Mouse (Mus musculus): ENCODE results near the gene Btrc.
"Not testable (repeated sequence)": the region's sequence is repeated elsewhere in the genome, so short reads cannot be mapped to it uniquely, and the experiment has no call there.

The Btrc gene

DNA sequence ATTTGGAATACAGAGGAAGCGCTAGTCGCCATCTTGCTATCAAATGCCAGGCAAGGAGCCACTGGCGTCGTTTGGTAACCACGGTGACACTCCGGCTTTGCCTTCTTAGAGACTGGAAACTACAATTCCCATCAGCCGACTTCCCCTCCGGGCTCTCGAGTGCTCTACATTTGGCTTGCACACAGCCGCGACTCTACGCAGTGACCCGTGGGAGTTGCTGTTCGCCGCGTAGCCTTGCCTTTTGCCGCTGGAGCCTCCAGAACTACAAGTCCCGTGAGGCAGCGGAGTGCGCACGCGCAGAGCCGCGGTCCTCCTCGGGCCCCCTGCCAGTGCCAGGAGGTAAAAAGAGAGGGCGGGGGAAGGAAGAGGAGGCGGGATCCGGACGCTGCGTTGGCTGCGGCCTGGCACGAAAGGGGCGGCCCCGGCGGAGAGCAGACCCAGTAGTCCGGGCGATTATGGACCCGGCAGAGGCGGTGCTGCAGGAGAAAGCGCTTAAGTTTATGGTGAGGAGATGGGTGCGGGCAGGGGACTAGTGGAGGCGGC, at the start of gene Btrc:
Btrc (plus strand) TSS at position 351 of the 543 bp plus-strand sequence.
- DNase-seq (ENCODE audit: low read depth, low spot score) = peak; percentile 99

DNA sequence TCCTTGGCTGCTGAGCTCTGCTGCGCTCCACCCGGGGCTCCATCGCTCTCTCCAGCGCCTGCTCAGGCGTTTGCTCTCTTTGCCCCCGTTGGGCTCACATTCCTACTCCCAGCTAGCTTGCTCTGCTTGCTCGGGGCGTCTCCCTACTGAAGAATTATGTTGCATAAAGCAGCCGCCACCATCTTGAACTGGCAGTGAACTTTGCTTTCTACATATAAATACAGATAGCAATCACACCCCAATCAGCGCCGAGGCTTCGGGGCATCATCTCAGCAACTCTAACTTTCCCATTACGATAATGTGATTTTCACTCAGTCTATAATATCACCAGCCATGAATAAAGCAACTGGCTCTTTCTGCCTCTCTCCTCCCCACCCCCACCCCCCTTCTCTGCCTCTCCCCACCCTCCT, 46.1 kb upstream of the Btrc start:
- no peak for DNase-seq (ENCODE audit: low read depth, low spot score)

DNA sequence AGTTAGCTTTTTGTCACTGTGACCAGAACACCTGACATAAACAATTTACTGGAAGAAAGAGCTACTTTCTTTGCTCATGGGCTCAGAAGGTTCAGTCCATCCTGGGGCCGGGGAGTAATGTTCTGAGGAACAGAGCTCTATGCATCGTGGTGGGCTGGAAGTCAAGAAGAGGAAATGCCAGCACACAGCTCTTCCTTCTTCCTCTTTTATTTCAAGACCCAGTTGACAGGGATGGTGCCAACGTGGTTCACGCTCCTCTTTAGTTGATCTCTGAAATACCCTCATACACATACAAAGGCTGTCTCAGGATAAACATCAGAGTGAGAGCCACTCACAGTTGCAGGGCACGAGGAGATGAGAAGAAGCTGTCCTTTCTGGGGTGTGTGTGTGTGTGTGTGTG, 42.5 kb upstream of the Btrc start:
- DNase-seq (ENCODE audit: low read depth, low spot score) = no peak

DNA sequence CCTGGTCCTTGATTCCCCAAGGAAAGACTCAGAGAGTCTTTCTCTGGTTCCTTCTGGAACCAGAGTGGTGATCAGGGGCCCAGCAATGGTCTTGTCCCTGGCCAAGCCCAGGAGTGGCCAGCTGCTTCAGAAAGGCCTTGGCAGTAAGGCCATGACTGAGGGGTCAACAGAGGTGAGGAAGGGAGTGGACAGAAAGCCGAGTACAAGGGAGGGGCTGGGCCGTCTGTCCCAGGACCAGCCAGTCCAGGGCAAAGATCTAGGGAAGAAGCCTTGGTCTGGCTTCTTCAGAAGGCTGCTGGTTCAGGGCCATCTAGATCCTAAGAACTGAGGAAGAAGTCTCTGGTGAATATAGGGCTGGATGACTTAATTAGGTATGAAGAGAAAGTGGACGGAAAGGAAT, 34.5 kb upstream of the Btrc start:
- no peak for DNase-seq (ENCODE audit: low read depth, low spot score)

DNA sequence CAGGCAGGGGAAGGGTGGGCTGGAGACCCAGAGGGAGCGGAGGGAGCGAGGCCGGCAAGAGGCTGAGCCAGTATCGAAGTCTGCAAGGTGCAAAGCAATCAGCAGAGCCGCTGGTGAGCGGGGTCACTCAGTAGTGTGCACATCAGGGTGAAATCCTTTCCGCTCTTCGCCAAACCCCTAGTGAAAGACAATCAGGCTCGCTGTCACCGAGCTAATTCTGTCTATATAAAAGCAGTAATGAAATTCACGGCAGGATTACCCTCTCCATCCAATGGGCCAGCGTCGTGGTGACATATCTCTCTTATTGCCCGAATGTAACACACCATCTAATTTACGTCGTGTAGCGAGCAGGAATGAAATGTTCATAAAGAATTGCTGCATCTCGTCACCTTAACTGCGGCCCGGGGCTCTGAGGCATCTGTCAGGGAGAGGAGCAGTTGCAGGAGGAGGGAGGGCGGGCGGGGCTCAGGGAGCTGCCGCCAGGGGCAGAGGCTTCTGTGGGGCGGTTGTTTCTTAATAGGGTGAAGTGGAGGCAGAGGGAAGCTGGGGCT, 33.7 kb upstream of the Btrc start:
- DNase-seq (ENCODE audit: low read depth, low spot score) = no peak

DNA sequence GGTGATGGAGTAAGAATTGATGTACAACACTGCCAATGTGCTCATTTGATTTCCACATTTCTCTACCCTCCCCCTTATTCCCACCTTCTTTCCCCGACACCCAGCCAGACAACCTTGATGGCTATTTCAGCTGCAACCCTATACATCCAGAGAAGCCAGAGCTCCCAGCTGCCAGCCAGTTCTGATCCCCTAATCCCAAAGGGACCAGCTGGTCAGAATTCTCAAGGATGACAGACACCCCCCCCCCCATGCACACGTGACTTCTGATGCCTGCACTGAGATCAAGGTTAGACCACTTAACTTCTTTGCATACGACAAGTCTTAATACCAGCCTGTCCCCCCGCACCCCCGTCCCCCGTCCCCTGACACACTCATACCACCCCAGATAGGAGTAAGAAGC, 26.8 kb upstream of the Btrc start:
- DNase-seq (ENCODE audit: low read depth, low spot score) = no peak

DNA sequence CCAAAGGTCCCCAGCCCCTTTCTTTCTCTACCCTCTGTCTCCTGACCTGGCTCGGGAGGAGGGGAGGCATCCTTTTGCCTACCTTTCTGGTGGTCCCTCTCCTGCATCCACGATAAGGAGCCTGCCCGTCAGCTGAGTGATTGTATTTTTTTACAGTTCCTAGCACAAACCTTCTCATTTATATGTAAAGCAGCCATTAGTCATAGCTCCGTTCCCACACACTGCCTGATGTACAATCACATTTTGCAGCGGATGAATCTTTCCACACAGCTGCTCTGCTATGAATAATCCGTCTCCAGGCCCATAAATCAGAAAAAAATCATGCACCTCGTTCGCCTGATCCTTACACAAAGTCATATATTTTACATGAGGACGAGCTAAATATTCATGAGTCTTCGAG, 25.4 kb upstream of the Btrc start:
- peak; percentile 90 for DNase-seq (ENCODE audit: low read depth, low spot score)

DNA sequence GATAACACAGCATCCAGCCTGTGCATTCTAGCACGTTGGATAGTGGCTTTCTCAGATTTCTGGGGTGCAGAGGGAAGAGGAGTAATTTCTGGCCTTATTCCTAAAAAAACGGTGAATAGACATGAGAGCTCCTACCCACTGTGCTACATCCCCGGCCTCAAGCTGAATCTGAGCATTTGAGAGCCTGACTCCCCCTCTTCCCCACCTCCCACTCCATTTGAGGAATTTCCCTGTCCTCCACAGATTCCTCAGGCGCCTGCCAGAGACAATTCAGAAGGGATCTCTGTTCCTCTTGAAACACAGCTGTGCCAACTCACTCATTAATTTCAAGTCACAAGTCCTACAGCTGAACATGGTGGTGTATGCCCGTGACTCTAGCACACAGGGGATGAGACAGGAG, 19.6 kb upstream of the Btrc start:
- peak; percentile 58 for DNase-seq (ENCODE audit: low read depth, low spot score)

DNA sequence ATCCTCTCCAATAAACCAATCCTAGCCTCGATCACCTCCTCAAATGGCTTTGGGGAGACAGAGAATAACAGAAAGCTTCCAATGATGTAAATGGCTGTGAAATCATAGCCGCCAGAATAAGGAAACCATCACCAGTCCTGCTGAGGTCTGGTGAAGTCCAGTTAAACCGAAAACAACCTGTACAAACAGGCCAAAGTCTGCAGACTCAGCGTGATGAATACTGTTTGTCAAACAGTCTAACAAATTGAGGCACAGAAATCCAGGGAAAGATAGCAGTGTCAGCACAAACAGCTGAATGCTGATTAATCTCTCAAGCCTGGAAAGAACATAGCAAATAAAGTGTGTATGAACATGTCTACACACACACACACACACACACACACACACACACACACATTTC, 15.3 kb upstream of the Btrc start:
- no peak for DNase-seq (ENCODE audit: low read depth, low spot score)

DNA sequence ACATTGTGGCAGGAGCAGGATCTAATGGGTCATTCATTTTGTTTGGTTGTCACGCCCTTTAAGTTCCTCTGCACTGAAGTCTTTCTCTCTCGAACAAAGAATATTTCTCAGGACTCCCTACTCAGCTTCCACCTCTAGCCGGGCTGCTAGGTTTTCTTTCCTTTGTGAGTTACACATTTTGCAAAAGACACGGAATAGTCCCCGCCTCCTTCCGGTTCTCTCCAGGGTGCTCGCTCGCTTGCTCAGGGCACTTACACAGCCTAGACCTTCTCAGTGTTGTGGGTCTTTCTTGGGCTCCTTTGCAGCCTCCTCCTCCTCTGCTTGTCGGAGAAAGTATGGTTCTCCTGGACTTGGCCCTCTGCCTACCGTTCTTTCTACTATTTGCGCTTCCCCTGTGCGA, 13.1 kb upstream of the Btrc start:
- no peak for DNase-seq (ENCODE audit: low read depth, low spot score)

DNA sequence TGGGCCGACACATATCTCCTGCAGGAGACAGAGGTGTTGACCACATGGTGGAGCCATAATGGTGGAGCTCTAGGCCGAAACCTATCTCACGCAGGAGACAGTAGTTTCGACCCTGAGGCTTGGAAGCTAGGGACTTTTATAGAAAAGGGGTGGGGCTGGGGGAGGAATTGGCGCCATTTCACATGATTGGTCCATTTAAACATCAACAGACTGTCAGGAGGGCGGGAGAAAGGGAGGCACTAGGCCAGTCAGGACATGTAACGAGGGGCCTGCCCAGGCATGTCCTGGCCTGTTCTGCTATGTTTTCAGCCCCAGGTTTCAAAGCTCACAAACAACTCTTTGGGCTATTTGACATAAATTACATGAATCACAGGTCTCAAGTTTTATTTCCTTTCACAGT, 10.8 kb upstream of the Btrc start:
- DNase-seq (ENCODE audit: low read depth, low spot score) = not testable (repeated sequence)

DNA sequence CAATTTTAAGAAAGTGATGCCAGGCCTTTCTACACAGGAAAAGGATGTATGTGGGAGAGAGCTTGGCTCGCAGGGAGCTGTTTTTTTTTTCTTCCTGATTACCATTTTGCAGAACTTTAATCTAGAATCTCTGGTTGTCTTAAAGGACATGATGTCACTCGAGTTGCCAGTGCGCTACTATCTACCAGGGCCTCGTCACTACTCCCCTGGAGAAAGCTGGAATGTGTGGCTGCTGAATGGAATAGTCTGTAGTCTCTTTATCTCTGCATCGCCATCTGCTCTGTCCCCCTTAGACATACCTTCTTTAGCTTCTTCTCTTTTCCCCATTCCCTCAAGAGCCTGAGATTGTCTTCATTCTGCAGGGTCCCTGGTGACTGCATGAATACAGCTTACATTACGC, 7.9 kb upstream of the Btrc start:
- no peak for DNase-seq (ENCODE audit: low read depth, low spot score)

DNA sequence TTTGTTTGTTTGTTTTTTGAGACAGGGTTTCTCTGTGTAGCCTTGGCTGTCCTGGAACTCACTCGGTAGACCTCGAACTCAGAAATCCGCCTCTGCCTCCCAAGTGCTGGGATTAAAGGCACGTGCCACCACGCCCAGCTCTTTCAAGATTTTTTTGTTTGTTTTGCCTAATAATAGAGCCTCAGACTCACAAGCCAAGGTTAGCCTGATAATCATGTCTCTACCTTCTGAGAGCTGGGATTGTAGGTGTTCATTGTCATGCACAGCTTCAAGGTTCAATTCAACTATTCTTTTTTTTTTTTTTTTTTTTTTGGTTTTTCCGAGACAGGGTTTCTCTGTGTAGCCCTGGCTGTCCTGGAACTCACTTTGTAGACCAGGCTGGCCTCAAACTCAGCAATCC, 6.7 kb upstream of the Btrc start:
- not testable (repeated sequence) for DNase-seq (ENCODE audit: low read depth, low spot score)

DNA sequence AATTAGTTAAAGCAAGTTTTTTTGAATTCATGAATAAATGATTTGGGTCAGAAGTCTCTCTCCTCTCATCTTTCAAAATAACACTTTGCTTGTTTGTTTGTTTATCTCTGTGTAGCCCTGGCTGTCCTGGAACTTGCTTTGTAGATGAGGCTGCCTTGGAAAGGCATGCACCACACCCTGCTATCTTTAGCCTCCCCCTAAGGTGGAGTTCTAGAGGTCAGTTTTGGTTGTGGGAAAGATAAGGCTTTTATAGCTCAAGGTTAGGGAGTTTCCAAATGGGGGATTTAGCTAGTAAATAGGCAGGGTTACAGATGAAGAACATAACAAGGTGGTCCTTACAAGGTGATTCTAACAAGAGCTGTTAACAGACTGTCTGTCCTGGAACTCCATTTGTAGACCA, 3.0 kb upstream of the Btrc start:
- DNase-seq (ENCODE audit: low read depth, low spot score) = no peak

DNA sequence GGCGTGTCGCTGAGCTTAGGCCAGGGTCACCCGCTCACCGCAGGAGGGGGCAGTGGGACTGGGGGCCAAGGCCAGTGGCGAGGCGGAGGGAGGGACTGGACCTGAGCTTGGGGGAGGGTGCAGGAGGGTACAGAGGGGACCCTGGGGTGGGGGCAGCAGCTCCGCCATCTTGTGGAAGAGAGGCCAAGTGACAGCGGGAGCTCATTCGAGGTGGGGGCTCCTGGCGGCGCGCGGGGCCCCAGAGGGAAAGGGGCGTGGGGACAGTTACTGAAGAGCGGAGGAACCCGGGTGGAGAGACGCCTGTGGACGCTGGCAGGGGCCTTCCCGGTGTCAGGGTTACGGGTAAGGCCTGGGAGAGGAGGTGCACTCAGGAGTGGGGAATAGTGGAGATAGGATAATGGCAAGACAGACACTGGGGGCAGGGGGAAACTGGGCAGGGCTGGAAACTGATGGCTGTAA, 428 bp downstream of the Btrc start:
- DNase-seq (ENCODE audit: low read depth, low spot score) = no peak

DNA sequence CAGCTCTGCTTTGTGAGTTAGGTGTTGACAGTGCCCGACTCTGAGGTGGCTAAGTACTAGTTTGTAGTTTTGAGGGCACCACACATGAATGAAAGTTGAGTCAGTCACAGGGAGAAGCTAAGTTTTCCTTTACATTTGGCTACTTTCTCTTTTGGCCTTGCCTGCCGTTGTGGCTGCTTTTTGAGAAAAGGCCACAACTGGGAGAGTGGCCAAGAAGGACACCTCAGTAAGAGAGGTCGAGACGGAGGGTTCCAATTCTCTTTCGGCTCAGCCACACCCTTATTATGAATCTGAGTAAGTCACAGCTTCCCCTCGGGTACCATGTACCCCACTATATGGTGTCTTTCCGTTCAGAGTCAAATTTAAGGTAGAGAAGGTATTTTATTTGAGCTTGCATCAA, 3.1 kb downstream of the Btrc start:
- no peak for DNase-seq (ENCODE audit: low read depth, low spot score)

DNA sequence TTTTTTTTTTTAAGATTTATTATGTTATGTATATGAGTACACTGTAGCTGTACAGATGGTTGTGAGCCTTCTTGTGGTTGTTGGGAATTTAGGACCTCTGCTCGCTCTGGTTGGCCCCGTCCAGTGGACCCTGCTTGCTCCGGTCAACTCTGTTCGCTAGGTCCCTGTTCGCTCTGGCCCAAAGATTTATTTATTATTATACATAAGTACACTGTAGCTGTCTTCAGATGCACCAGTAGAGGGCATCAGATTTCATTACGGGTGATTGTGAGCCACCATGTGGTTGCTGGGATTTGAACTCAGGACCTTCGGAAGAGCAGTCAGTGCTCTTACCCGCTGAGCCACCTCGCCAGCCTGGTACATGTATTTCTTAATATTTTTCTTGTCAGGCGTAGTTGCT, 21.3 kb downstream of the Btrc start:
- DNase-seq (ENCODE audit: low read depth, low spot score) = not testable (repeated sequence)

DNA sequence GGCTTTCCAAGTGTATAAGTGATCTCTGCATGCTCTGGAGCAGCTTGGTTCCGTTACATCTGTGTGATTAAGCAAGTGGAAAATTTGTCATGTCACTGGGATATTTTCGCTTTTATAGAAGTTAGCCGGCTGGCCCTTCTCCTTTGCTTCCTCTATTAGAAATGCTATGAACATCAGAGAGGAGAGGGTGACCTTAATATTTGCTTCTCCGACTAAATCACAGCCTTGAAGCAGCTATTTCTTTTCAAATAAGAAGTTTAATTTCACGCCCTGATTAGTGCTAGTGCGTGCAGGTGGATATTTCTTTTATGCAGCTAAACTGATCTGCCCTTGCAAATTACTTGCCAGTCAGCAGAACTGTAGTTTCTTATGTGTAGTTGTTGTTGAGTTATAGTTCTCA, 25.0 kb downstream of the Btrc start:
- no peak for DNase-seq (ENCODE audit: low read depth, low spot score)

DNA sequence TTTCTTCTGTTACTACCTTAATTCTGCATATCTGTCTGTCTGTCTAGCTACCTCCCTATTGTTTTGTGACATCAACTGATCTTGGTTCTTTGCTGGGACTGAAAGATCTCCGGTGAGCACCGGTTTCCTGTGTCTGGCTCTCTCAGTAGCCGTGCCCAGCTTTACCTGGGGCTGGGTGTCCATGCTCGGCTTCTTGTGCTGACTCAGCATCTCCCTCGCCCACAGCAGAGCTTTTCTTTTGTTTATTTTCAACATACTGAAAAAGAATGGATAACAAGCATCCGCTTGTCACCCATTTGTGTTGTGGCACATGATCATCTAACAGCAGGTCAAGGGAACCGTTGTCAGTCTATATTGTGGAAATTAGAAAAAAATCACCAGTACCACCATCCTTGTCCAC, 30.5 kb downstream of the Btrc start:
- no peak for DNase-seq (ENCODE audit: low read depth, low spot score)

DNA sequence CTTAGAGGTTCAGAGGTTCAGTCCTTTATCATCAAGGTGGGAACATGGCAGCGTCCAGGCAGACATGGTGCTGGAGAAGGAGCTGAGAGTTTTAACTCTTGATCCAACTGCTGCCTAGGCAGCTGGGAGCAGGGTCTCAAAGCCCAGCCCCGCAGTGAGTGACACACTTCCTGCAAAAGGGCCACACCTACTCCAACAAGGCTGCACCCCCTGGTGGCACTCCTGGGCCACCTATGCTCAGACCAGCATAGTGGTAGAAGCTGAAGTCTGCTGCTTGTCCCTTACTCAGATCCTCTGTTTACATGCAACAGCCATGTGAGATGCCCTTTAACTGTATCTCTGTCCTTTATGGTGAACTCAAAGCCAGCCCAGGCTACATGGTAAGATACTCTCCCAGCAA, 47.5 kb downstream of the Btrc start:
- DNase-seq (ENCODE audit: low read depth, low spot score) = no peak

DNA sequence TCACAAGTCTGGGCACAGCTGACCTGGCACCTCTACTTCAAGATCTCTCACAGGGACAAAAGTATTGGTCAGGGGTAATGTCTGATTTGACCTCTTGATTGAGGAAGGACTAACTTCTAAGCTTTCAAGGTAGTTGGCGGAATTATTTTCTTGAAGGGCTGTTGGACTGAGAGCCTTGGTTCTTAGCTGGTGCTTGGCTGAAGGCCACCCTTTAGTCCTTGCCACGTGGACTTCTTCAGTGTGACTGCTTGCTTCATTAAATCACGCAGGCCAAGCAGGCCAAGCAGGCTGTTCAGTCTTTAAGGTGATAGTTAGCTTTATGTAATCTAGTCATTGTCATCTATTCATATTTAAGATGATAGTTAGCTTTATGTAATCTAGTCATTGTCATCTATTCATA, 49.2 kb downstream of the Btrc start:
- no peak for DNase-seq (ENCODE audit: low read depth, low spot score)

DNA sequence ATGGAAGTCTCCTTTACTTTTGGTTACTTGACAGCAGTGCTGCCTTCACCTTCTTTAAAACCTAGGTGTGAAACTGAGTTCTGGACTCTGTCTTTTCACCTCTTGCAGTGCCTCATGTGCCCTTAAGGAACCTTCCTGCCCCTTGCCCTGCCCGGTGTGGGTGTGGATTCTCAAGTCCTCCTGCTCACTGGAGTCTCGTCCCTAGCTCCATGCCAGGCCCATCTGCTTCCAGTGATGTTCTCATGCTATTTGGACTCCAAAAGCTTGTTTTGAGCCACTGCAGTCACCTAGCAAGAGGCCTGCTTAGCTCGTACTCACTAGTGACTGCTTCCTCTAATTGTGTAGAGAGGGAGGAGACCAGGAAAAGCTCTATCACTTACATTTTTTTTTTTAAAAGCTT, 50.4 kb downstream of the Btrc start:
- no peak for DNase-seq (ENCODE audit: low read depth, low spot score)

DNA sequence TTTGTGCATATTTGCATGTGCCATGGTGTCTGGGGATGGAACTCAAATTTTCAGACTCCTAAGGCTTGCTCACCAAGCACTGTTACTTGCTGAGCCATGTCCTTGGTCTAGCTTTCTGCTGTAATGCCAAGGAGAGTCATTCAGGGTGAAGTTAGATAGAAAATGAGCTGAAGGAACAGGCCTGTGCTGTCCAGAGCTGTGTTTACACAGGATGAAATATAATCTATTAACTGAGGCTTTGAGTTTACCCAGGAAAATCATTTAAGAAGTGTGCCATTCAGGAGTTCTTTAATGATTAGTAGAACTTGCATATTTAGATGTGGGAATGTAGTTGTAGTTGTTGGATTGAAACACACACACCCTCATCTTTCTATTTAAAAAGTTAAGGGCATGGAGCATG, 54.1 kb downstream of the Btrc start:
- no peak for DNase-seq (ENCODE audit: low read depth, low spot score)

DNA sequence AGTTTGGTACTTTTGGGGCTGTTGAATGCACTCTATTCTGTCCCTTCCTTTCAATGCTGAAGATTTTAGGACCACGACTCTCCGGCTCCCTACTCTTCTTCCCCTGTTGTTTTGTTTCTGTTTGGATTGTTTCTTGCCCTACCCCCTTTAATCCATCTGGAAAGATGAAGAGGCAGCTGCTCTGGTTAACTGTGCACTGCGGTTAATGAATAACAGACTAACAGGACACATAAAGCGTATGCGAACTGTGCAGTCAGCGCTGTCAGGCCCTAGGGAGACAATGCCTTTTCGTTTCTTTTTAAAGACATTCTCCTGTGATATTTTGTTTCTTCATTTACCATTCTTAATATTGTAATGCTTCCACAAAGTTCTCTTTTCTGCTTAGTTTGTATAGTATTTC, 58.7 kb downstream of the Btrc start:
- no peak for DNase-seq (ENCODE audit: low read depth, low spot score)

Data from telencephalon, adult 2 months (tissue).